Mouse (Mus musculus): ENCODE measurements around the gene Tmem127.

DNA sequence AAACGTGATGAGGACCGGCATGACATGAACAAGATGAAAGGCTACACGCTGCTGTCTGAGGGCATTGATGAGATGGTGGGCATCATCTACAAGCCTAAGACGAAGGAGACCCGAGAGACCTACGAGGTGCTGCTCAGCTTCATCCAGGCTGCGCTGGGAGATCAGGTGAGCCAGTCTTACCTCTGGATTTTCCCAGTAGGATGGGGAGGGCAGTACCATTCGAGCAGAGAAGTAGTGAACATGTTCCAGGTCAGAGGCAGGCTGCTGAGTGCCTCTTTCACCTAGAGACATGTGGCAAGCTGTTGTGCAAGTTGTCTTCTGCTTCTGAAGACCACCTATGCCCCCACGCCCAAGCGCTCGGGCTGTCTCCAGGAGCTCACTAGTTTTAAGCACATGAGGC is 37.0 kb upstream of the Tmem127 start:
- no peak for TF ChIP-seq CTCF (IDR thresholded peaks at IDR 0.05 in 2 of 3, conservative IDR thresholded peaks at IDR 0.05 in 1 of 3; ENCODE audit: control insufficient read depth in 1 of 3, insufficient read depth in 1 of 3, low read depth in 2 of 3, low read length in 3 of 3, poor library complexity in 1 of 3, severe bottlenecking in 1 of 3)
- TF ChIP-seq MAZ (IDR thresholded peaks at IDR 0.05; ENCODE audit: low read depth, low read length): no peak
- TF ChIP-seq ZNF384 (IDR thresholded peaks at IDR 0.05; ENCODE audit: low read depth, low read length): no peak
- TF ChIP-seq USF2 (IDR thresholded peaks at IDR 0.05; ENCODE audit: borderline replicate concordance in 1 of 2, insufficient read depth in 1 of 2, low read depth in 1 of 2, low read length in 2 of 2): no peak
- TF ChIP-seq POLR2A (IDR thresholded peaks at IDR 0.05; ENCODE audit: control insufficient read depth in 1 of 2, insufficient read depth in 1 of 2, low read depth in 1 of 2, low read length in 2 of 2, poor library complexity in 1 of 2): no peak

All from MEL (cell line).